In genomic region chr9:89678974-89679373, GRCm38 (mm10) we compare ENCODE assay signal across 9 mouse cellular contexts. TPM values are rescaled to one million over a fixed set of nuclear protein-coding genes. Genes with fewer than 3 reads are reported as not detected.
DNase-seq lines count a peak whose midpoint lies in the region; ATAC-seq and TF ChIP-seq lines count a peak whose summit lies in the region.
"Had no signal": no experiment of that assay in that cellular context is flagged by ENCODE, and none has a peak within 500 bp of the region (broad histone marks: within the 10 kb centered on the region; RNA-seq: fewer than 3 reads in every experiment).

No protein-coding gene starts in this region.

- H3K27me3 ChIP-seq in cerebellum, adult 2 months (ENCODE audit: control insufficient read depth, insufficient read depth, low read length): no peaks in the 10 kb centered on the region
- no peaks in the 10 kb centered on the region for H3K27me3 ChIP-seq in neural tube, embryonic 11.5 days (ENCODE audit: control insufficient read depth, insufficient read depth, low read length)
- no peaks in the 10 kb centered on the region for H3K27me3 ChIP-seq in limb, embryonic 13.5 days
- H3K27me3 ChIP-seq in small intestine, adult 2 months (ENCODE audit: control insufficient read depth, insufficient read depth, low read length): no peaks in the 10 kb centered on the region
- H3K27me3 ChIP-seq: liver, embryonic 15.5 days had no signal

- H3K4me3 ChIP-seq in cerebellum, adult 2 months (replicated peaks; ENCODE audit: insufficient read depth, low read depth, low read length): no peak overlapping the region
- H3K4me3 ChIP-seq in neural tube, embryonic 11.5 days (ENCODE audit: low read depth, low read length): no peak overlapping the region
- H3K4me3 ChIP-seq in limb, embryonic 13.5 days: no peak overlapping the region
- no peak overlapping the region for H3K4me3 ChIP-seq in small intestine, adult 2 months (ENCODE audit: low read depth, low read length)
- H3K4me3 ChIP-seq: liver, embryonic 15.5 days had no signal

- H3K9ac ChIP-seq in neural tube, embryonic 11.5 days (ENCODE audit: low read length): no peak overlapping the region
- H3K9ac ChIP-seq in limb, embryonic 13.5 days: no peak overlapping the region
- H3K9ac ChIP-seq: liver, embryonic 15.5 days had no signal

- no peaks in the 10 kb centered on the region for H3K4me1 ChIP-seq in cerebellum, adult 2 months (ENCODE audit: control insufficient read depth, insufficient read depth, low read length)
- H3K4me1 ChIP-seq in neural tube, embryonic 11.5 days (ENCODE audit: control insufficient read depth, insufficient read depth, low read length): no peaks in the 10 kb centered on the region
- H3K4me1 ChIP-seq in limb, embryonic 13.5 days: no peaks in the 10 kb centered on the region
- no peaks in the 10 kb centered on the region for H3K4me1 ChIP-seq in small intestine, adult 2 months (ENCODE audit: control insufficient read depth, insufficient read depth, insufficient read length, low read length)
- H3K4me1 ChIP-seq: liver, embryonic 15.5 days had no signal

- H3K4me2 ChIP-seq in neural tube, embryonic 11.5 days (ENCODE audit: low read depth): no peak overlapping the region
- no peak overlapping the region for H3K4me2 ChIP-seq in limb, embryonic 13.5 days (replicated peaks)
- H3K4me2 ChIP-seq: liver, embryonic 15.5 days had no signal

- DNase-seq in cerebellum, adult 2 months: peak in 1 of 2 experiments; percentile 7
- DNase-seq in cerebellum, adult 11 months: no peak
- peak; percentile 32 for DNase-seq in neural tube, embryonic 11.5 days (ENCODE audit: low spot score)
- no peak for DNase-seq in neural tube, embryonic 10.5 days (ENCODE audit: extremely low spot score, low spot score)
- no peak for DNase-seq in urinary bladder, adult 18-20 months (ENCODE audit: low spot score in 2 of 2)
- DNase-seq in urinary bladder, postnatal 10 days (ENCODE audit: low spot score): no peak

- H3K27ac ChIP-seq in cerebellum, adult 2 months (ENCODE audit: insufficient read depth, low read length): no peak overlapping the region
- H3K27ac ChIP-seq in neural tube, embryonic 11.5 days (ENCODE audit: low read depth, low read length): no peak overlapping the region
- H3K27ac ChIP-seq in limb, embryonic 13.5 days: no peak overlapping the region
- H3K27ac ChIP-seq in small intestine, adult 2 months (ENCODE audit: insufficient read depth, low read depth, low read length): no peak overlapping the region
- H3K27ac ChIP-seq: liver, embryonic 15.5 days had no signal

- no peaks in the 10 kb centered on the region for H3K36me3 ChIP-seq in neural tube, embryonic 11.5 days (ENCODE audit: control insufficient read depth, insufficient read depth, low read length)
- H3K36me3 ChIP-seq in limb, embryonic 13.5 days: no peaks in the 10 kb centered on the region
- no peaks in the 10 kb centered on the region for H3K36me3 ChIP-seq in small intestine, adult 2 months (ENCODE audit: control insufficient read depth, insufficient read depth, low read length)
- H3K36me3 ChIP-seq: liver, embryonic 15.5 days had no signal

- TF ChIP-seq CTCF in cerebellum, adult 2 months (IDR thresholded peaks at IDR 0.05; ENCODE audit: borderline replicate concordance, insufficient read depth, low read depth, low read length): peak; percentile 49; the same call in 1 of the 2 replicates
- 0 out of 2 replicates have a peak, but pooled peaks have one; percentile 13 for TF ChIP-seq CTCF in small intestine, adult 2 months (IDR thresholded peaks at IDR 0.05; ENCODE audit: extremely low read depth, insufficient read length, insufficient replicate concordance, low read depth, low read length)

- 49% methylated on average over 1 of the region's 1 CpGs for WGBS in cerebellum, adult 2 months
- WGBS in neural tube, embryonic 11.5 days: 55% methylated on average over 1 of the region's 1 CpGs
- 47% methylated on average over 1 of the region's 1 CpGs for WGBS in limb, embryonic 13.5 days
- WGBS in small intestine, adult 2 months: 30% methylated on average over 1 of the region's 1 CpGs

- no peaks in the 10 kb centered on the region for H3K9me3 ChIP-seq in neural tube, embryonic 11.5 days (ENCODE audit: control insufficient read depth, low read length)
- H3K9me3 ChIP-seq in limb, embryonic 13.5 days: no peaks in the 10 kb centered on the region
- H3K9me3 ChIP-seq: liver, embryonic 15.5 days had no signal

- TF ChIP-seq POLR2A in cerebellum, adult 2 months (IDR thresholded peaks at IDR 0.05; ENCODE audit: borderline replicate concordance, insufficient read depth, low read length): no peak
- no peak for TF ChIP-seq POLR2A in small intestine, adult 2 months (IDR thresholded peaks at IDR 0.05; ENCODE audit: low read depth, low read length)

- 0 out of 2 replicates have a peak, but pooled peaks have one; percentile 39 for ATAC-seq in neural tube, embryonic 11.5 days (ENCODE audit: insufficient read depth, low FRiP score, low TSS enrichment)
- ATAC-seq in limb, embryonic 13.5 days (ENCODE audit: low FRiP score, low read depth): 0 out of 2 replicates have a peak, but pooled peaks have one; percentile 57

RNA-seq across cellular contexts. Expression of gene Tmed3, which starts 25.9 kb away (rescaled TPM):
- 42.0 and 45.0 TPM in 2 replicates for polyA plus RNA-seq in cerebellum, adult 2 months (2012; rRNA removed)
- polyA plus RNA-seq in neural tube, embryonic 11.5 days (2014; fragmentation: Nextera tagmentation; extraction: Ambion mirVana): 44.6 and 44.7 TPM in 2 replicates
- polyA plus RNA-seq in limb, embryonic 13.5 days (2015; fragmentation: Nextera tagmentation; extraction: Ambion mirVana): 110 and 113 TPM in 2 replicates
- 55.5 and 60.5 TPM in 2 replicates for polyA plus RNA-seq in small intestine, adult 2 months (2012; rRNA removed)

RNA-seq across cellular contexts. Expression of gene Minar1, which starts 56.0 kb away (rescaled TPM):
- polyA plus RNA-seq in cerebellum, adult 2 months (2012; rRNA removed): 3.5 and 3.9 TPM in 2 replicates
- 0.57 TPM in 2 replicates for polyA plus RNA-seq in neural tube, embryonic 11.5 days (2014; fragmentation: Nextera tagmentation; extraction: Ambion mirVana)
- polyA plus RNA-seq in limb, embryonic 13.5 days (2015; fragmentation: Nextera tagmentation; extraction: Ambion mirVana): 0.42 and 0.49 TPM in 2 replicates
- polyA plus RNA-seq in small intestine, adult 2 months (2012; rRNA removed): not detected in 2 replicates

RNA-seq across cellular contexts. Expression of gene Ankrd34c, which starts 59.3 kb away (rescaled TPM):
- 2.7 and 3.6 TPM in 2 replicates for polyA plus RNA-seq in cerebellum, adult 2 months (2012; rRNA removed)
- not detected in 2 replicates for polyA plus RNA-seq in neural tube, embryonic 11.5 days (2014; fragmentation: Nextera tagmentation; extraction: Ambion mirVana)
- polyA plus RNA-seq in limb, embryonic 13.5 days (2015; fragmentation: Nextera tagmentation; extraction: Ambion mirVana): not detected in 2 replicates
- not detected in 2 replicates for polyA plus RNA-seq in small intestine, adult 2 months (2012; rRNA removed)
- polyA plus RNA-seq: liver, embryonic 15.5 days had no signal
